Mouse (Mus musculus) cerebellum, adult 2 months (tissue): ENCODE measurements around the gene BC028528. TPM values are rescaled to one million over a fixed set of nuclear protein-coding genes. Genes with fewer than 3 reads are reported as not detected.
"Not testable (repeated sequence)": the region's sequence is repeated elsewhere in the genome, so short reads cannot be mapped to it uniquely, and the experiment has no call there.

Experiments
- DNase-seq, 2 experiments: peaks; one replicate each; pipeline ENCODE4 v3.0.0; 2021
- H3K27ac ChIP-seq: fragments of 200-500 bp; 2 replicates; pipeline ENCODE4 v1.5.1; 2012; ENCODE audit warnings: low read length, control low read depth, inconsistent platforms; ENCODE audit not compliant: insufficient read depth
- H3K27me3 ChIP-seq: fragments of 200-500 bp; 2 replicates; pipeline ENCODE4 v1.6.1; 2012; ENCODE audit warnings: inconsistent platforms, mild to moderate bottlenecking, low read length, moderate library complexity; ENCODE audit not compliant: control insufficient read depth, insufficient read depth
- H3K4me1 ChIP-seq: fragments of 200-500 bp; 2 replicates; pipeline ENCODE4 v1.6.1; 2011; ENCODE audit warnings: low read length; ENCODE audit not compliant: control insufficient read depth, insufficient read depth
- H3K4me3 ChIP-seq: fragments of 200-500 bp; replicated peaks from 2 replicates; pipeline ENCODE3; 2011; ENCODE audit warnings: mild to moderate bottlenecking, low read depth, low read length, control low read depth; ENCODE audit not compliant: insufficient read depth
- CTCF ChIP-seq: fragments of 200-500 bp; IDR thresholded peaks from 2 replicates; pipeline ENCODE4 v1.5.1; 2011; ENCODE audit warnings: low read depth, mild to moderate bottlenecking, control low read depth, low read length, moderate library complexity, borderline replicate concordance; ENCODE audit not compliant: insufficient read depth
- POLR2A ChIP-seq: fragments of 200-500 bp; IDR thresholded peaks from 2 replicates; pipeline ENCODE4 v1.6.1; 2011; ENCODE audit warnings: low read length, control low read depth, borderline replicate concordance; ENCODE audit not compliant: insufficient read depth
- WGBS: fragments of 180-500 bp; shearing (Covaris S2); methylation state at CpG from one replicate; pipeline ENCODE4 v1.1.7; 2018; 5-methylcytosine and 5-hydroxymethylcytosine counted together
- polyA plus RNA-seq: library from polyadenylated mRNA; depleted of rRNA; stranded (reverse); fragments of >200 nt; gene quantifications from 2 replicates; pipeline ENCODE4 v1.2.3, GENCODE M21; 2012

Gene BC028528
- polyA plus RNA-seq, 1 experiment = 9.0 TPM

- H3K4me1 ChIP-seq = peaks cover 14% of the 10 kb centered on the region
- H3K4me3 ChIP-seq = no peak overlapping the region
- TF ChIP-seq CTCF = no peak
- TF ChIP-seq POLR2A = no peak
- 33% methylated on average over 5 of the region's 5 CpGs for WGBS
- H3K27ac ChIP-seq = peak overlapping the region; percentile 43; the same call in 1 of the 2 replicates
- peak; percentile 34 to 35 for DNase-seq
- no peaks in the 10 kb centered on the region for H3K27me3 ChIP-seq
These were observed 26.8 kb downstream of the BC028528 start for GRCm38 (mm10) chr3:95865050-95865449.

GRCm38 (mm10) chr3:95863578-95863977, 28.2 kb downstream of the BC028528 start:
- no peak for TF ChIP-seq CTCF
- no peak for TF ChIP-seq POLR2A
- Histone ChIP-seq H3K4me1 (peaks cover 9% of the 10 kb centered on the region; the same call in 1 of the 2 replicates), H3K4me3 (no peak overlapping the region), H3K27ac (no peak overlapping the region), H3K27me3 (no peaks in the 10 kb centered on the region)
- DNase-seq = no peak
- WGBS = 76% methylated on average over 7 of the region's 7 CpGs

- Histone ChIP-seq H3K4me1 (peaks cover 9% of the 10 kb centered on the region; the same call in 1 of the 2 replicates), H3K27me3 (no peaks in the 10 kb centered on the region), H3K4me3 (no peak overlapping the region), H3K27ac (no peak overlapping the region)
- TF ChIP-seq POLR2A = no peak
- peak; percentile 54 for TF ChIP-seq CTCF
- DNase-seq = peak in 1 of 2 experiments; percentile 68
- WGBS = 37% methylated on average over 2 of the region's 2 CpGs
These were observed 30.0 kb downstream of the BC028528 start for GRCm38 (mm10) chr3:95861796-95862195.

GRCm38 (mm10) chr3:95861216-95861615, 30.6 kb downstream of the BC028528 start:
- no peak for DNase-seq
- H3K4me1 ChIP-seq = peaks cover 9% of the 10 kb centered on the region; the same call in 1 of the 2 replicates
- H3K27ac ChIP-seq = no peak overlapping the region
- no peaks in the 10 kb centered on the region for H3K27me3 ChIP-seq
- 78% methylated on average over 10 of the region's 10 CpGs for WGBS
- no peak overlapping the region for H3K4me3 ChIP-seq
- no peak for TF ChIP-seq POLR2A
- peak; percentile 3; the same call in 1 of the 2 replicates for TF ChIP-seq CTCF

- TF ChIP-seq POLR2A (no peak), CTCF (no peak)
- H3K4me1 ChIP-seq = peaks cover 9% of the 10 kb centered on the region; the same call in 1 of the 2 replicates
- H3K4me3 ChIP-seq = no peak overlapping the region
- no peaks in the 10 kb centered on the region for H3K27me3 ChIP-seq
- WGBS = 56% methylated on average over 3 of the region's 3 CpGs
- no peak overlapping the region for H3K27ac ChIP-seq
- no peak for DNase-seq
These were observed 31.5 kb downstream of the BC028528 start for GRCm38 (mm10) chr3:95860323-95860722.

GRCm38 (mm10) chr3:95858278-95858677, 33.5 kb downstream of the BC028528 start:
- H3K4me3 ChIP-seq, H3K4me1 ChIP-seq, DNase-seq, H3K27ac ChIP-seq, H3K27me3 ChIP-seq: not testable (repeated sequence)
- WGBS = 71% methylated on average over 3 of the region's 3 CpGs

GRCm38 (mm10) chr3:95857050-95857449, 34.8 kb downstream of the BC028528 start:
- not testable (repeated sequence) for H3K27me3 ChIP-seq, H3K4me1 ChIP-seq, H3K27ac ChIP-seq, H3K4me3 ChIP-seq, DNase-seq
- WGBS = 83% methylated on average over 1 of the region's 1 CpGs

GRCm38 (mm10) chr3:95856115-95856514, 35.7 kb downstream of the BC028528 start:
- Histone ChIP-seq H3K4me1 (no peaks in the 10 kb centered on the region), H3K27ac (0 out of 2 replicates have a peak overlapping the region, but pooled peaks have one; percentile 8), H3K4me3 (peak overlapping the region; percentile 66), H3K27me3 (no peaks in the 10 kb centered on the region)
- DNase-seq = no peak
- no peak for TF ChIP-seq POLR2A
- WGBS = 21% methylated on average over 7 of the region's 7 CpGs
